Mouse (Mus musculus): ENCODE measurements around the gene Habp2. TPM values are rescaled to one million over a fixed set of nuclear protein-coding genes. Genes with fewer than 3 reads are reported as not detected.

Gene Habp2
- not detected for total RNA-seq (2023)

GRCm38 (mm10) chr19:56286866-56287265 lies at the start of gene Habp2:
TSS of gene Habp2 (plus strand) at chr19:56287137.

Other genes with a start within 250 kb of the Habp2 start
- under 1 TPM; 0.33 to 0.49 TPM for gene Nrap, start 102.9 kb downstream of the Habp2 start, total RNA-seq (2023)
- gene Casp7, start 110.0 kb downstream of the Habp2 start, total RNA-seq (2023) = 10 to 100 TPM; 32.3 to 36.6 TPM
- gene Plekhs1, start 174.5 kb downstream of the Habp2 start, total RNA-seq (2023) = 1 to 10 TPM; 1.2 to 1.7 TPM